ENCODE assay signal across 13 mouse cellular contexts in the genomic region with DNA sequence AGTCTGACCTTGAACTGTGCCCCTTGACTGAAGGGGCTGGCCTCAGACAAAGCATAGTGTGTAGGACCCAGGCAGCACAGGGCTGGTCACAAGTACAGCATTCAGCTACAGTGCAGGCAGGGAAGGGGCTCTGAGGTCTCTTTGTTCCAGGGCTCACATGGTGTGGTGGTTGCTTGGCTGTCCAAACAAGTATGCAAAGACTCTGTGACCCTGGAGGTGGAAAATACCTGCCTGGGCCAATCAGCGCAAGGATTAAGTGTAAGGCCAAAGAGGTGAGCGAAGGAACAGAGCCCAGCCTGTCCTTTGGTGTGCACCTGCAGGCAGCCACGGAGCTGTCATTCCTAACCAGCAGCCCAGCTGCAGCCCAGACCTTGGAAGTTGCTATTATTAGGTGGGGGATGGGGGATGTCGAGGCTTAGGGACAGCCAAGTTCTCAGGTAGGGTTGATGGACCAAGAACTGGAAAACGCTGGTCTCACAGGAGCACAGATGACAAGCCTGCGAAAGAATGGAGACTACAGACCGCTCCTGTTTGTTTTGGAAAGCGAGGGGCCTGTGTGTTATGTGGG. TPM values are rescaled to one million over a fixed set of nuclear protein-coding genes. Genes with fewer than 3 reads are reported as not detected.
DNase-seq lines count a peak whose midpoint lies in the region; ATAC-seq and TF ChIP-seq lines count a peak whose summit lies in the region.
"Had no signal": no experiment of that assay in that cellular context is flagged by ENCODE, and none has a peak within 500 bp of the region (broad histone marks: within the 10 kb centered on the region; RNA-seq: fewer than 3 reads in every experiment).

No protein-coding gene starts in this region.

- no peak for TF ChIP-seq POLR2A in kidney, adult 2 months (IDR thresholded peaks at IDR 0.05; ENCODE audit: low read depth, low read length)

- 0 out of 2 replicates have a peak, but pooled peaks cover 5% of the 10 kb centered on the region for H3K4me1 ChIP-seq in embryonic facial prominence, embryonic 11.5 days (ENCODE audit: control insufficient read depth, insufficient read depth, low read length)
- peaks cover 31% of the 10 kb centered on the region for H3K4me1 ChIP-seq in kidney, adult 2 months (ENCODE audit: control insufficient read depth, insufficient read depth, low read length)
- H3K4me1 ChIP-seq in midbrain, embryonic 16.5 days (ENCODE audit: control insufficient read depth, insufficient read depth, low read length) = no peaks in the 10 kb centered on the region; the same call in 1 of the 2 replicates
- H3K4me1 ChIP-seq: megakaryocyte, embryonic 14.5 days had no signal

- peak; percentile 58 for DNase-seq in layer of hippocampus, adult 9-11 months
- no peak for DNase-seq in layer of hippocampus, postnatal 10 days (ENCODE audit: low spot score in 2 of 2)
- peak; percentile 18 for DNase-seq in embryonic facial prominence, embryonic 11.5 days (ENCODE audit: low spot score)
- peak; percentile 78 for DNase-seq in kidney, adult 2 months
- no peak for DNase-seq in c-Kit-positive CD71-positive TER-119-positive erythroid progenitor cells, embryonic 14.5 days (ENCODE audit: low spot score)
- DNase-seq in left cerebral cortex, adult 18-20 months (ENCODE audit: low spot score in 2 of 2) = no peak
- no peak for DNase-seq in natural killer cell, adult 2 months (ENCODE audit: low spot score in 2 of 2)
- DNase-seq: cerebellum, adult 9-10 months; heart, postnatal 10 days; thymus, adult 2 months had no signal

- 0 out of 2 replicates have a peak overlapping the region, but pooled peaks have one; percentile 47 for H3K27ac ChIP-seq in embryonic facial prominence, embryonic 11.5 days (replicated peaks; ENCODE audit: low read depth, low read length)
- peak overlapping the region; percentile 91 for H3K27ac ChIP-seq in kidney, adult 2 months (ENCODE audit: insufficient read depth, low read depth, low read length)
- H3K27ac ChIP-seq in midbrain, embryonic 16.5 days (ENCODE audit: low read length) = no peak overlapping the region

- H3K4me2 ChIP-seq in embryonic facial prominence, embryonic 11.5 days (ENCODE audit: low read depth, low read length) = no peak overlapping the region
- no peak overlapping the region for H3K4me2 ChIP-seq in midbrain, embryonic 16.5 days (ENCODE audit: low read length)

- H3K36me3 ChIP-seq in embryonic facial prominence, embryonic 11.5 days (replicated peaks; ENCODE audit: control insufficient read depth, insufficient read depth, low read depth, low read length) = no peaks in the 10 kb centered on the region
- no peaks in the 10 kb centered on the region for H3K36me3 ChIP-seq in kidney, adult 2 months (ENCODE audit: control insufficient read depth, insufficient read depth, low read length)
- H3K36me3 ChIP-seq in midbrain, embryonic 16.5 days (ENCODE audit: control insufficient read depth, insufficient read depth, low read length) = no peaks in the 10 kb centered on the region

- no peaks in the 10 kb centered on the region for H3K9me3 ChIP-seq in embryonic facial prominence, embryonic 11.5 days (replicated peaks; ENCODE audit: control insufficient read depth, low read length)
- no peaks in the 10 kb centered on the region for H3K9me3 ChIP-seq in midbrain, embryonic 16.5 days (replicated peaks; ENCODE audit: control insufficient read depth, low read length, poor library complexity, severe bottlenecking)

- no peaks in the 10 kb centered on the region for H3K27me3 ChIP-seq in embryonic facial prominence, embryonic 11.5 days (ENCODE audit: control insufficient read depth, insufficient read depth, low read length)
- H3K27me3 ChIP-seq in kidney, adult 2 months (replicated peaks; ENCODE audit: control insufficient read depth, insufficient read depth, low read length) = no peaks in the 10 kb centered on the region
- H3K27me3 ChIP-seq in midbrain, embryonic 16.5 days (ENCODE audit: control insufficient read depth, insufficient read depth, low read depth, low read length) = no peaks in the 10 kb centered on the region

- WGBS in embryonic facial prominence, embryonic 11.5 days = 46% methylated on average over 8 of the region's 8 CpGs
- 26% methylated on average over 8 of the region's 8 CpGs for WGBS in kidney, adult 2 months
- 63% methylated on average over 8 of the region's 8 CpGs for WGBS in midbrain, embryonic 16.5 days

- H3K9ac ChIP-seq in embryonic facial prominence, embryonic 11.5 days (replicated peaks; ENCODE audit: low read length) = no peak overlapping the region
- no peak overlapping the region for H3K9ac ChIP-seq in midbrain, embryonic 16.5 days (ENCODE audit: low read depth, low read length)

- TF ChIP-seq CTCF in kidney, adult 2 months (conservative IDR thresholded peaks at IDR 0.05; ENCODE audit: insufficient read depth, insufficient read length, low read depth, low read length) = no peak

- no peak overlapping the region for H3K4me3 ChIP-seq in embryonic facial prominence, embryonic 11.5 days (ENCODE audit: low read depth, low read length)
- H3K4me3 ChIP-seq in kidney, adult 2 months (ENCODE audit: insufficient read depth, low read depth, low read length) = no peak overlapping the region
- no peak overlapping the region for H3K4me3 ChIP-seq in midbrain, embryonic 16.5 days (ENCODE audit: low read depth, low read length)
- H3K4me3 ChIP-seq: megakaryocyte, embryonic 14.5 days had no signal

- ATAC-seq in embryonic facial prominence, embryonic 11.5 days (replicated peaks; ENCODE audit: insufficient number of reproducible peaks, low FRiP score, low TSS enrichment, low read depth) = peak; percentile 72
- ATAC-seq in midbrain, embryonic 16.5 days = peak; percentile 47; the same call in 1 of the 2 replicates

RNA-seq across cellular contexts. Expression of gene Clmn, which starts 32.3 kb away (rescaled TPM):
- total RNA-seq in layer of hippocampus, postnatal 10 days (2021) = 10 to 100 TPM; 42.3 to 43.7 TPM
- 3.8 and 4.1 TPM in 2 replicates for polyA plus RNA-seq in embryonic facial prominence, embryonic 11.5 days (2014; fragmentation: Nextera tagmentation; extraction: Ambion mirVana)
- 20.5 and 21.3 TPM in 2 replicates for polyA plus RNA-seq in kidney, adult 2 months (2012; rRNA removed)
- 0.97 and 1.7 TPM in 2 replicates for polyA plus RNA-seq in midbrain, embryonic 16.5 days (2015; fragmentation: Nextera tagmentation; extraction: Ambion mirVana)
- total RNA-seq in left cerebral cortex, adult 18-20 months (2021) = 10 to 100 TPM; 39.5 to 55.7 TPM
- total RNA-seq: MEL had no signal

Comparison
In these comparisons a context has a peak if more than half of its experiments do, and no peak if none do; other contexts are left out.
1. DNase-seq: peak in layer of hippocampus, adult 9-11 months (single experiment), embryonic facial prominence, embryonic 11.5 days (single experiment) and kidney, adult 2 months (single experiment); none in layer of hippocampus, postnatal 10 days (0 of 2), c-Kit-positive CD71-positive TER-119-positive erythroid progenitor cells, embryonic 14.5 days (single experiment), left cerebral cortex, adult 18-20 months (0 of 2) and natural killer cell, adult 2 months (0 of 2).